Mouse (Mus musculus) kidney, adult 2 months (tissue): ENCODE data around the gene Slc31a1. TPM values are rescaled to one million over a fixed set of nuclear protein-coding genes. Genes with fewer than 3 reads are reported as not detected.

Experiments
- DNase-seq: peaks from one replicate; pipeline ENCODE4 v3.0.0; 2021
- H3K27ac ChIP-seq: fragments of 200-500 bp; 2 replicates; pipeline ENCODE4 v1.5.1; 2012; ENCODE audit warnings: low read depth, low read length, control low read depth, inconsistent platforms; ENCODE audit not compliant: insufficient read depth
- H3K27me3 ChIP-seq: fragments of 200-500 bp; replicated peaks from 2 replicates; pipeline ENCODE4 v1.6.1; 2012; ENCODE audit warnings: mild to moderate bottlenecking, moderate library complexity, low read length, inconsistent platforms; ENCODE audit not compliant: control insufficient read depth, insufficient read depth
- H3K36me3 ChIP-seq: fragments of 200-500 bp; 2 replicates; pipeline ENCODE4 v1.6.1; 2012; ENCODE audit warnings: mild to moderate bottlenecking, moderate library complexity, low read length, inconsistent platforms; ENCODE audit not compliant: control insufficient read depth, insufficient read depth
- H3K4me1 ChIP-seq: fragments of 200-500 bp; 2 replicates; pipeline ENCODE4 v1.6.1; 2011; ENCODE audit warnings: low read length; ENCODE audit not compliant: control insufficient read depth, insufficient read depth
- H3K4me3 ChIP-seq: fragments of 200-500 bp; 2 replicates; pipeline ENCODE4 v1.5.1; 2011; ENCODE audit warnings: mild to moderate bottlenecking, low read depth, low read length, control low read depth; ENCODE audit not compliant: insufficient read depth
- CTCF ChIP-seq: fragments of 200-500 bp; conservative IDR thresholded peaks from 2 replicates; pipeline ENCODE4 v1.5.1; 2011; ENCODE audit warnings: low read depth, mild to moderate bottlenecking, control low read depth, low read length, moderate library complexity, mixed read lengths; ENCODE audit not compliant: insufficient read depth, insufficient read length
- POLR2A ChIP-seq: fragments of 200-500 bp; IDR thresholded peaks from one replicate; pipeline ENCODE4 v1.6.1; 2011; ENCODE audit warnings: low read depth, low read length, control low read depth
- WGBS: fragments of 180-500 bp; shearing (Covaris S2); methylation state at CpG from one replicate; pipeline ENCODE4 v1.1.7; 2018; 5-methylcytosine and 5-hydroxymethylcytosine counted together
- polyA plus RNA-seq: library from polyadenylated mRNA; depleted of rRNA; stranded (reverse); fragments of >200 nt; gene quantifications from 2 replicates; pipeline ENCODE4 v1.2.3, GENCODE M21; 2012

The Slc31a1 gene
- polyA plus RNA-seq, 1 experiment = 78.3 TPM

GRCm38 (mm10) chr4:62326111-62326510, 34.4 kb upstream of the Slc31a1 start:
- no peaks in the 10 kb centered on the region for H3K4me1 ChIP-seq
- H3K36me3 ChIP-seq = peaks cover 17% of the 10 kb centered on the region
- no peak for TF ChIP-seq POLR2A
- TF ChIP-seq CTCF = no peak
- no peaks in the 10 kb centered on the region for H3K27me3 ChIP-seq
- no peak overlapping the region for H3K27ac ChIP-seq
- no peak overlapping the region for H3K4me3 ChIP-seq
- DNase-seq = peak; percentile 9

GRCm38 (mm10) chr4:62328941-62329660, 31.4 kb upstream of the Slc31a1 start:
- Histone ChIP-seq H3K27me3 (no peaks in the 10 kb centered on the region), H3K27ac (no peak overlapping the region), H3K4me1 (no peaks in the 10 kb centered on the region), H3K4me3 (no peak overlapping the region), H3K36me3 (peaks cover 9% of the 10 kb centered on the region)
- DNase-seq = no peak
- no peak for TF ChIP-seq CTCF
- no peak for TF ChIP-seq POLR2A
- WGBS = 74% methylated on average over 6 of the region's 6 CpGs

- H3K4me1 ChIP-seq = no peaks in the 10 kb centered on the region
- no peaks in the 10 kb centered on the region for H3K27me3 ChIP-seq
- H3K4me3 ChIP-seq = no peak overlapping the region
- no peak for TF ChIP-seq POLR2A
- TF ChIP-seq CTCF = peak; percentile 23; the same call in 1 of the 2 replicates
- no peak overlapping the region for H3K27ac ChIP-seq
- DNase-seq = peak; percentile 18
- peaks cover 11% of the 10 kb centered on the region for H3K36me3 ChIP-seq
- 63% methylated on average over 5 of the region's 5 CpGs for WGBS
Observed at GRCm38 (mm10) chr4:62331977-62332376, 28.6 kb upstream of the Slc31a1 start.

- 90% methylated on average over 5 of the region's 5 CpGs for WGBS
- Histone ChIP-seq H3K27ac (no peak overlapping the region), H3K4me3 (no peak overlapping the region), H3K27me3 (no peaks in the 10 kb centered on the region), H3K36me3 (peaks cover 5% of the 10 kb centered on the region), H3K4me1 (no peaks in the 10 kb centered on the region)
- no peak for DNase-seq
- no peak for TF ChIP-seq POLR2A
- no peak for TF ChIP-seq CTCF
Observed at GRCm38 (mm10) chr4:62338536-62338935, 22.0 kb upstream of the Slc31a1 start.

GRCm38 (mm10) chr4:62344000-62344399, 16.5 kb upstream of the Slc31a1 start:
- Histone ChIP-seq H3K4me3 (no peak overlapping the region), H3K27ac (no peak overlapping the region), H3K27me3 (no peaks in the 10 kb centered on the region), H3K4me1 (no peaks in the 10 kb centered on the region), H3K36me3 (peaks cover 11% of the 10 kb centered on the region)
- WGBS = 100% methylated on average over 1 of the region's 1 CpGs
- TF ChIP-seq CTCF (no peak), POLR2A (no peak)
- DNase-seq = peak; percentile 43

- Histone ChIP-seq H3K4me1 (no peaks in the 10 kb centered on the region), H3K27me3 (no peaks in the 10 kb centered on the region), H3K4me3 (no peak overlapping the region), H3K27ac (no peak overlapping the region), H3K36me3 (peaks cover 9% of the 10 kb centered on the region)
- no peak for DNase-seq
- 66% methylated on average over 4 of the region's 4 CpGs for WGBS
- TF ChIP-seq POLR2A (no peak), CTCF (no peak)
Observed at GRCm38 (mm10) chr4:62345827-62346226, 14.7 kb upstream of the Slc31a1 start.

GRCm38 (mm10) chr4:62347605-62348328, 12.8 kb upstream of the Slc31a1 start:
- Histone ChIP-seq H3K4me3 (no peak overlapping the region), H3K27me3 (no peaks in the 10 kb centered on the region), H3K27ac (peak overlapping the region; percentile 47), H3K4me1 (no peaks in the 10 kb centered on the region), H3K36me3 (peaks cover 9% of the 10 kb centered on the region)
- peak; percentile 51 for DNase-seq
- TF ChIP-seq POLR2A (no peak), CTCF (no peak)
- 53% methylated on average over 9 of the region's 9 CpGs for WGBS
